Mouse (Mus musculus): ENCODE measurements at regions not wholly inside any gene's neighbourhood (a gene's known extent, or its start where the extent isn't known, plus 50 kb on each side); places are given as distances from the start of the nearest gene placed in this dataset.

- DNase-seq (ENCODE audit: low read depth) = no peak
These were observed 533.8 kb upstream of the Htr2c start for GRCm38 (mm10) chrX:146428506-146428905.

- DNase-seq (ENCODE audit: low read depth) = no peak
These were observed 502.4 kb upstream of the Htr2c start for GRCm38 (mm10) chrX:146459891-146460290.

DNA sequence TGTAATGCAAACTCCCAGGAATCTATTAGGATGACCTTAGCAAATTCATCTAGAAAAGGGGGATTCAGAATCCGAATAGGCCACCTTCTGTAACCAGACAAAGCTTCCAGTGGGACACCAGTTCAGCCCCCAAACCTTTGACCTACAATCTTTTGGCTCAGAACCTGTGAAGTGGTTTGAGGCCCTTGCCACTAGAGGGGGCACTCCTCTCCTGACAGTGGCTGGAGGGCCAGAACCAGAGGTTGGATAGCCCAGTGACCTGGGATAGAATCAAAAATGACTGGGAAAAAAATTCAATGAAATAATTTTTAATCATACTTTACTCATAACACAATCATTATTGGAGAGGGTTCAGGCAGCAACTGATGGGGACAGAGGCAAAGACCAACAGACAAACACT lies 484.7 kb upstream of the Htr2c start:
- DNase-seq (ENCODE audit: low read depth) = no peak

DNA sequence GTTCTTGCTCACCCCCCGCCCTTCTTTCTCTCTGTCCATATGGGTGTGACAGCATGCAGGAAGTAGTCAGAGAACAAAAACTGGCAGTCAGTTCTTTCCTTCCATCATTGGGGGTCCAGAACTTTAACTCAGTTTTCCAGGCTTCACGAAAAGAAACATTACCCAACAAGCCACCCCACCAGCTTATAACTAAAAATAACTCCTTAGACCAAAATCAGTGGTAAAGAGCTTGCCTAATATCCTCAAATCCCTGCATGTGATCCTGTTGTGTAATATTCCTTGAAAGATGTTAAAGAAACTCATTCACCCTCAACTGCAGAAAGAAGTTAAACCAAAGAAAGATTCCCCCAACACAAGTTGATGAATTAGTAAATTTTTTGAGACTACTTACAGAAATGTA lies 449.8 kb upstream of the Htr2c start:
- DNase-seq (ENCODE audit: low read depth) = peak; percentile 1

GRCm38 (mm10) chrX:146513261-146513660 lies 449.1 kb upstream of the Htr2c start:
- peak; percentile 26 for DNase-seq (ENCODE audit: low read depth)

- no peak for DNase-seq (ENCODE audit: low read depth)
These were observed 433.5 kb upstream of the Htr2c start for GRCm38 (mm10) chrX:146528775-146529174.

DNA sequence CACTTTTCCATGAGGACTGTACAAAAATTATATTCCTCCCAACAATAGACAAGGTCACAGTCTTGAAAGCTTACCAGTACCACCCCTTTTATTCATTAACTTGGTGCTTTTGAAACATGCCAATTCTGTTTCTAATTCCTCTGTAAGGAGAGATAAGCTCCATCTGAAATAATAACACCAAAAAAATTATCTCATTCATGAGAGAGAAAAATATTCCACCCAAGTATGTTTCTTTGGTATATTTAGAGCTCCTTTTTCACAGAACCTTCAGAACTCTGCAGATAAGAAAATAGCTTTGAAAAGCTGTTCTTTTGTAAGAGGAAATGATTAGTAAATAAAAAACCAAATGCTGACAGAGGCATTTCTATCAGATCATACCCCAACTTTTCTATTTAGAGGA lies 424.5 kb upstream of the Htr2c start:
- DNase-seq (ENCODE audit: low read depth) = no peak

DNA sequence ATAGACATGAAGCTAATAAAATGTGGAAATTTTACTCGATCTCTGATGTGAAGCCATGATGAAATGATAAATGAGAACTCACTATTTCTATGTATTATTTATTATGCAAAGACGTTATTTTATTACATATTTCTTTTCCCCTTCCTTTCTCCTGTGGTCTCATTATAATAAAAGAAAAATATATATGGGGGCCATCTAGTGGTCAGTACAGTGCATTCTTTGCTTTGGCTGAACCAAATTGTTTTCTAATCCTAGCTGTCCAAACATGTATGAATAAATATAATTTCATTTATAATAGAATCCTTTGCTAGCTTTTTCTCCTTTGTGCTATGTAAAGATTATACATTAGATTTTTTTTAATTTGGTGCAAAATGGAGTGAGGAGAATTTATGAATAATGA lies 403.7 kb upstream of the Htr2c start:
- DNase-seq (ENCODE audit: low read depth) = no peak

Measured in 416B (cell line).